Mouse (Mus musculus) erythroid progenitor cell, adult 5-6 weeks (primary cell): ENCODE results near the gene Ccar1. TPM values are rescaled to one million over a fixed set of nuclear protein-coding genes. Genes with fewer than 3 reads are reported as not detected.
"Not testable (repeated sequence)": the region's sequence is repeated elsewhere in the genome, so short reads cannot be mapped to it uniquely, and the experiment has no call there.

Experiments
- ATAC-seq: replicated peaks from 2 replicates; pipeline ENCODE4 v1.8.0; 2016; ENCODE audit warnings: moderate number of reproducible peaks, mild to moderate bottlenecking, moderate TSS enrichment, inconsistent platforms; ENCODE audit not compliant: poor library complexity, low FRiP score, severe bottlenecking
- total RNA-seq, 2 experiments: library from RNA; stranded (forward) in 1 of 2; stranded (reverse) in 1 of 2; fragments of 150-400 nt in 1 of 2; fragments of 186-747, 209-891 nt in 1 of 2; gene quantifications; 2 replicates each; pipeline versions ENCODE4 v1.2.3 to v1.2.4; 2015 to 2017; ENCODE audit warnings: low replicate concordance in 2 of 2

Ccar1 gene
- total RNA-seq (2015; ENCODE audit: low replicate concordance) (110 and 114 TPM in 2 replicates), total RNA-seq (2017; ENCODE audit: low replicate concordance) (126 and 172 TPM in 2 replicates)

DNA sequence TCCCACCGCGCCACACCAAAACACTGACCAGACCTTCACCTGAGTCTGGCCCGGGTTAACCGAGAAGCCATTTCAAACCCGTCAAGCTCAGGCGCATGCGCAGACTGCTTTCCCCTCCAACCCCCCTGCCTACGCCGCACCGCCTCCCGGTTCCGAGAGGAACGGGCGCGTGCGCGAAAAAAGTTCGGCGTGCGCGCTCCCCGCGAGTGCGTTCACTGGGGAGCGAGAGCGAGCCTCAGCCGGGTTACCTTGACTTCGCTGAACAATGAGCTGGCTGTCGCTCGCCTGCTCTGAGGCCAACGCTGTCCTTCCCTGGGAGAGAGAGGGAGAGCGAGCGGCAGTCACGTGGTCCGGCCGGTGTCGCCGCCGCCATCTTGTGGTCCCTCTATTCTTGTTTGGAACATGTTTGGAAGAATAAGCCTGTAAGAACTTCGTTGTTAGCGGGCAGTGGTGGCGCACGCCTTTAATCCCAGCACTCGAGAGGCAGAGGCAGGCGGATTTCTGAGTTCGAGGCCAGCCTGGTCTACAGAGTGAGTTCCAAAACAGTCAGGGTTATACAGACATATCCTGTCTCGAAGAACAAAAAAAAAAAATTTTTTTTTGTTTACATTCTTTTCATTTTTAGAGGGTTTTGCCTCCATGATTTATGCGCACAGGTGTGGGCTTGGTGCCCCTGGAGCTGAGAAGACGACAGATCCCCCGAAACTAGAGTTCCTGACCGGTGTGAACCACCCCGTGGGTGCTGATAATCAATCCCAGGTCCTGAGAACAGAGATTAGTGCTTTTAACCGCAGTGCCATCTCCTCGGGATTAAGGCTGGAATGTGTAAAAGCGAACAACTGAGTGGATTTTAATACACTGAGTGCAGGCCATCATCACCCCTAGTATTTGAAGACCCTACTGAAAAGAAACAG, at the start of gene Ccar1:
Gene Ccar1, minus strand, starts transcription at position 110 of the 914 bp plus-strand sequence.
- ATAC-seq = peak; percentile 98

DNA sequence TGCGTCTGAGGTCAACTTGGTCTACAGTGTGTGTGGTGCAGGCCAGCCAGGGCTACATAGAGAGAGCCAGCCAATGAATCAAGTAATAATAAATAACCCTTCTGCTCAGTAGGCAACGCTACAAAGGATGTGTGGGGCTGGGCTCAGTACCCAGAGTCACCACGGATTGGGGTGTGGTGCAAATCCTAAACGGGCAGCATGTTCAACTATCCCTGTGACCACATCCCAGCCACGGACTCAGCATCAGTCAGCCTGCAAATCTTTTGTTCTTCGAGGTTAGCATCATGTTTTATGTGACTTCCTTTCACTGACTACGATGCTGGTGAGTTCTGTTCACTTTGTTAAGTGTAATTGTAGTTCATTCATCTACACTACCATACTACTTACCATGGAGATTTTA, 48.6 kb upstream of the Ccar1 start:
- ATAC-seq = no peak

DNA sequence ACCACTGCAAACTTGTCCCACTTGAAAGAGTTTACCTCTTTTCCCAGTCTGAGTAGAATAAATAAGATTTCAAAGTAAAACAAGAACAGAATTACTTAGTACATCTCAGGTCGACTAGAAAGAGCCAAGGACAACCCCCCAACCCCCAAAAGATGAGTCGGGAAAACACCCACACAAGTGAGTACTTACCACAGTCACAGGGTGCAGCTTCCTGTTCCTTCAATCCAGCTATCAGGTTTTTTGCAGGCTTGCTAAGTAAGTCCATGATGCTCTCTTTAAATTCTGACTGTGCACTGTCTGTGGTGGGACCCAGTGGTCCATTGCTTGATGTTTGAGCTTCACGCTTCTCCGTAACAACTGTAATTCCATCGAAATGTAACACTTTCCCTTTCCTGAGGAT, 45.9 kb upstream of the Ccar1 start:
- no peak for ATAC-seq

DNA sequence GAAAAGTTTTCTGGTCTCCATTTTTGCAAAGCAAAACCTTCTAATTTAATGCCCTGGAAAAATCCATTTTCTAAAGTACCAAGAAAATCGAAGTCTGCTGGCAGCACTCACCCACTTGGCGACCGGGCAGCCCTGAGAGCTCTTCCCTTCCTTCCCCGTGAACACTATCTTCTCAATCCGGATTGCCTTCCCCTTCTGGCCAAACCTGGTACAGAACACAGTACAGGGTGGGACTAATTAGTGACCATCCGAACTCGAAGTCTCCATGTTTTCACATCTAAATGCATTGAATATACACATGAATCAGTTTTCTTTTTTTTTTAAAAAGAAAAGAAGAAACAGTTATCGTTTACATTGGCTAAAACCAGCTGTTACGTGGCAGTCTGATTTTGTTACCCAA, 40.7 kb upstream of the Ccar1 start:
- no peak for ATAC-seq

DNA sequence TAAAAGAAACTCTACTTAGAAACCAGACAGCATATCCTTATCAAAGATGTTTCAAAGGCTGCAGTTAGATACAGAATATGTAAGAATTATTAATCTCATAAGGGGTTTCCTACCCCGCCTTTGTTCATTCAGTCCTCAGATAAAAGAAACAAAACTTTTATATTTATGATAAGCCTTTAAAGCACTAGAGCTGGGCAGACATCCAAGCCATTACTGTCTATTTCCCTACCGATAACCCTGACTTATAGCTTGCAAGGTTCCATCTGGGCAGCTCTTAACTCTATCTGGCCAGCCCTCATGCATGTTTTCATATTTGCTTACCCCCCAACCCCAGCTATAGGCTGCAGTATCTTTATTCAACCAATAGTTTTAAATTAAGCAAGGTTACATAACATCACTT, 39.5 kb upstream of the Ccar1 start:
- ATAC-seq = no peak

DNA sequence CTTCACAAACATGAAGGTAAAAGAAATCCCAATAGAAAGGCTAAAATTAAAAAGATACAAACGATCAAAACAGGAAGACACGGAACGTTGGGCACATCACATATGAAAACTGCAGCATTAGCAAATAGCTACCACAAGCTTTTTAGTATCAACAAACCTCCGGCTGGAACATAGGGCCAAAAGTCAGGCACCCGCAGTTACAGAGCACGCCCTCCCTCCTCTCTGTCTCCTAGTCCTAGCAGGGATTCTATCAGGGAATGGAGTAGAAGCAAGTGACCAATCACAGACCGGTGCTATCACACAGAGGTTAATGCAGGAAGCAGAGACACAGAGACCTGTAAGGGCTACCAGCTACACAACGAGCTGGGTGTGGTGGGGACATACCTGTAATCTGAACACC, 32.4 kb upstream of the Ccar1 start:
- no peak for ATAC-seq

DNA sequence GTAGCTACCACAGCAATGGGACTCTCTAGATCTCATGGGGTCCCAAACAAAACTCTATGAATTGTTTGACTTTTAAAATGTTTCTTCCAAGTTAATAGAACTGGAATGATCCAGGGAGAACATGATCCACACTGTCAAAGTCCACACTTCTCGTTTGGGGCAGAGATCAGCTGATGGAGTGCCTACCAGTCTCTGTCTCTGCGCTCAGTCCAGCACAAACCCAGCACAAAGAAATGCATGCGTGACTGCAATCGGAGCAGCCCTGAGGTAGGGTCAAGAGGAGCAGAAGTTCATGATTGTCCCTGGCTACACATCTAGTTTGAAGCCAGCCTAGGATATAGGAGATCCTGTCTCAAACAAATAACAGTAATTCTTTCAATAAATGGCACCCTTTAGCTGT, 31.3 kb upstream of the Ccar1 start:
- ATAC-seq = no peak

DNA sequence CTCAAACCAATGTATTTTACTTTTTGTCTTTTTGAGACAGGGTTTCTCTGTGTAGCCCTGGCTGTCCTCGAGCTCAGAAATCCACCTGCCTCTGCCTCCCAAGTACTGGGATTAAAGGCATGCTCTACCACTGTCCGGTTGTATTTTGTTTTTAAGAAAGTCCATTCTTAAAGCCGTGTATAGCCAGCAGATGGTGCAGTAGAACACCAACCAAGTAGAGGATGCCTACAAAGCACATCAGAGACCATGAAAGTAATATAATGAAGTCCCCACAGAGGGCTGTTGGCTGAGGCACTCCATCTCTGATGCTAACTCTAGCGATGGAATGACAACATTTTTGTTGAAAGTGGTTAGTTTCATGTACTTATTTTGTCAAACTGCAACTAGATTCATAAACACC, 17.9 kb upstream of the Ccar1 start:
- ATAC-seq = no peak

DNA sequence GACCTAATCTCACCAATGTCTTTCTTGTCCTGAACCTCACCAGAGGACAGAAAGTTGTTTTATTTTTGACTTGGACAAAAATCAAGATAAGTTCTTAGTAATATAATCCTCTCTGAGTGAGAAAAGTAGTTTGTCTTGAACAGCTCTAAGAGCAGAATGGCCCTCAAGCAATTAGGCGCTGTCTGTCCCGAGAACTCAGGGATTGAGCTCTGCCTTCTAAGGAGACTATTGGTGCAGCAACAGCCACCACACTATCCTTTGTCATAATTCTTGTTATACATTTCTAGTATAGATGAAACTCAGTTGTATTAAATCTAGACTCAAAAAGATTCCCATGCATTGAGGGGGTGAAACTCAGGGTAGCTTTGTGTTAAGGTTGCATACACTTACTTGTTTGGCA, 16.7 kb upstream of the Ccar1 start:
- no peak for ATAC-seq

DNA sequence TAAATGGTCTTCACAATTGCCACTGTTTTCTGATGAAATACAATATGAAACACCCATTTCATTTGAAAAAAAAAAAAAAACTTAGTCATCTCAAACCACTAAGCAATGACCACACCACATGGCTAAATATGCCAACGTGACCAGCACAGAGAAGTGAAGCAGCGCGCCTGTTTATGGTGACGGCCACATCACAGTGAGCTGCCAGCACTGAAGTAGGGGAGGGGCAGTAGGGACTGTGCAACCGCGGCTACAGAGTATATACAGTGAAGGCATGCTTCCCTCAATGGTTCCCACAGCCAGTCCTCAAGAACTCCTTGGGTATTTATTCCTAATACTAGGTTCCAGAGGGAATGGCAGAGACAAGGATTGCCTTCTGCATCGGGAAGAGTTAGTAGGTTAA, 16.2 kb upstream of the Ccar1 start:
- ATAC-seq = no peak

DNA sequence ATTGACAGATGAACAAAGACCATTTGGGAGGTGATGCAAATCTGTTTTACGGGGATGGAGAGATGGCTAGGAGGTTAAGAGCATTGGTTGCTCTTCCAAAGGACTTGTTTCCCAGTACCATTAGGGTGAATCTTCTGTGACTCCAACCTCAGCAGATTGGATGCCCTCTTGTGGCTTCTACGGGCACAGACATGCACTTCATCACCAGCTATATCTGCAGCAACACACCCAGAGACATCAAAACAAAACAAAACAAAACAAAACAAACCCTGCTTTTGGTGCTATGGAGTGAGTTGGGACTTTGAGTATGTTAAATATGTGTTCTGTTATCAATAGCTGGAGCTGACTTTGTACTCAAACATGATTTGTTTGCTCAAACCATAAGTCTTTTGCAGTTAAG, 12.0 kb upstream of the Ccar1 start:
- ATAC-seq = no peak

DNA sequence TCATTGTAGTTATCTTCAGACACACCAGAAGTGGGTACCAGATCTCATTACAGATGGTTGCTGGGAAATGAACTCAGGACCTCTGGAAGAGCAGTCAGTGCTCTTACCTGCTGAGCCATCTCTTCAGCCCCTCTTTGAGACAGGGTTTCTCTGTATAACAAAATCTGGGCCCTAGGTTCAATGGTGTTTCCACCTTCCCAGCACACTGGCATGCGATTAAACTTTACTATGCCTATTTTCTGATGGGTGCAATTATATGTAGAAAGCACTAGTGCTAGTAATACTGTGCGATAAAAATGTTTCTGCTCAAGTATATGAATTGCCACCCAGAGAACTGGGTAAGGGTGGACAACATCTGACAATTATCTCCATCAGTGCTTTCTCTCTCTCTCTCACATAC, 11.2 kb upstream of the Ccar1 start:
- no peak for ATAC-seq

DNA sequence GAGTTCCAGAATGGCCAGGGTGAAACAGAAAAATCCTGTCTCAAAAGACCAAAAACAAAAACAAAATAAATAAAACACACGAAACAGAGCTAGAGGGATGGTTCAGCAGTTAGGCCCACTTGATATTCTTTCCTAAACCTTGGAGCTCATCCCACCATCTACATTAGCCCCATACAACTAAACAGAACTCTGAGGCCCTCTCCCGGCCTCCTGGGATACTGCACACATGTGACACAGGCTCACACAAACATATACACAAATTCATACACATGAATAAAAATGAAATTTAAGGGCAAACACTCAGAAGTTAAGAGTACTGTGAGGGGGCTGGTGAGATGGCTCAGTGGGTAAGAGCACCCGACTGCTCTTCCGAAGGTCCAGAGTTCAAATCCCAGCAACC, 2.1 kb upstream of the Ccar1 start:
- ATAC-seq = no peak

DNA sequence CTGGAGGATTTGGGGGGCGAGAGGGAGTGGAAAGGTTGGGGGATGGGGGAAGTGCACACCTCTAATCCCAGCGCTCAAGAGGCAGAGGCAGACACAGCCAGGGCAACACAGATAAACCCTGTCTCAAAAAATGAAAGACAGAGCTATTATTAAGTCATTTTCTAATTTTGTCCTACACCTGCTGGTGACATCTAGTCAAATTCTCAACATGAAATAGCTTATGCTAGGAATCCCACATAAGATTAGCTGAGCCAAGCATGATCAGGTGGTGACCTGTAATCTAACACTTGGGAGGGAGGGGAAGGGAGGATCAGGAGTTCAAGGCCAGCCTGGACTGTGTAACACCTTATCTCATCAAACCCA, 986 bp upstream of the Ccar1 start:
- no peak for ATAC-seq

DNA sequence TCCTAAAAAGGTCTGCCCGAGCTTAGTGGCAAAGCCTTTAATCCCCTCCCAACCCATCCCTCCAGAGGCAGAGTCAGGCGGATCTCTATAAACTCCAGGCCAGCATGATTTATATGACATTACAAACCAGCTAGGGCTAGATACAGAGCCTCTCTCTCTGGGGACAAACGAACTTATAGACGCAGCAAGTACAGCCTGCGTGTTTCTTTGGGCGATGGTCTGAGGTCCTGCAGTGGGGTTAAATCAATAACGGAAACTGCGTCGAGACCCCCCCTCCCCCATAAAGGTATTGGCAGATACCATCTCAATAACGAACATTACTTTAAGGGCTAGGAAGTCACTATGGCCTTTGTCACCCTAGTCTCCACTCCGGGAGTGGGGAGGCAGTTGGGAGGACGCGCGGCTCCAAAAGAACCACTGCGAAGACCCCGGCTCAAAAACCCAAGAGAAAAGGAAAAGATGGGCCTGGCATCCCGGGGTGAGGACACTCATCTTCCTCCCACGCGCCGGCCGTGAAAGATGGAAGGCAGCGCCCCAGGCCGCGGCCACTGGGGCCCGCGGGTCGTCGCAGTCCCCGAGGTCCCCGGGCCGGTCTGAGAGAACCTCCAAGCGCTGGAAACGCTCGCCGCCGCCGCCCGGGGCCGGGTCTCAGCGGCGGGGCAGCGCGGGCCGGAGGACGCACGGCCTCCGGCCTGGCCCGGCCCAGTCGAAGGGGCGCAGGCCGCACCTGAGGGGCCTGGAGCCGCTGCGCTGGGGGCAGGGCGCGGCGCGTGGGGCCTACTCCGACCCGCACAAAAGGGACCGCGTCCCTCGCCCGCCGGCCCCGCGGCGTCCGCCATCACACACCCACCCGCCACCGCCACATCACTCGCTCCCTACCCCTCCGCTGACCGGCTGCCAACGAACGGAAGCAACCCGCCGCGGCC, 572 bp downstream of the Ccar1 start:
- ATAC-seq = 0 out of 2 replicates have a peak, but pooled peaks have one; percentile 2

DNA sequence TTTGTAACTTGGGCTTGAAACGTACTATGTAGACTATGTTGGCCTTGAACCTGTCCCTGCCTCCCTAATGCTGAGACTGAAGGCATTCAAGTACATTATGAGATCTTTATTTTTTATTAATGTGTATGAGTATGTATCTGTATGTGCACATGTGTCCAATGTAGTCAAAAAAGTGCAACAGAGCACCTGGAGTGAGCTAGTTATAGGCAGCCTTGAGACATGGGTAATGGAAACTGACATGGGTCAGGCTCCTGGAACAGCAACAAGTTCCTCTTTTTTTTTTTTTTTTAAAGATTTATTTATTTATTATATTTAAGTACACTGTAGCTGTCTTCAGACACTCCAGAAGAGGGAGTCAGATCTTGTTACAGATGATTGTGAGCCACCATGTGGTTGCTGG, 10.3 kb downstream of the Ccar1 start:
- ATAC-seq = not testable (repeated sequence)

DNA sequence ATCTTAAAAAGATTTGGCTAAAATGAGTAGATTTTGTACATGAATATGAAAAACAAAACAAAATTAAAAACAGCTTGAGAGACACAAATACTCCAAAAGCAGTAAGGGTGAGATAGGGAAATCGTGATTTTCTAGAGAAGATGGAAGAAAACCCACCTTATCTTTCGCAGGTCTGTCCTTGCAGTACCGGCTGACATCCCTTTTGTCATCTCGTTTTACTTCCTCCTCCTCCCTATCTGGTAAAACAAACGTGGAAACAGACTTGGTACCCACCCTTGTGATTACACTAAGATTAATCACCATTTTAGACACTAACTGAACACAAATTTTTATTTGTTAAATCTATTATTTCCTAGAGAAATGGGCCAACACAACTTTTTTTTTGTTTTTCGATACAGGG, 41.3 kb downstream of the Ccar1 start:
- ATAC-seq = no peak

DNA sequence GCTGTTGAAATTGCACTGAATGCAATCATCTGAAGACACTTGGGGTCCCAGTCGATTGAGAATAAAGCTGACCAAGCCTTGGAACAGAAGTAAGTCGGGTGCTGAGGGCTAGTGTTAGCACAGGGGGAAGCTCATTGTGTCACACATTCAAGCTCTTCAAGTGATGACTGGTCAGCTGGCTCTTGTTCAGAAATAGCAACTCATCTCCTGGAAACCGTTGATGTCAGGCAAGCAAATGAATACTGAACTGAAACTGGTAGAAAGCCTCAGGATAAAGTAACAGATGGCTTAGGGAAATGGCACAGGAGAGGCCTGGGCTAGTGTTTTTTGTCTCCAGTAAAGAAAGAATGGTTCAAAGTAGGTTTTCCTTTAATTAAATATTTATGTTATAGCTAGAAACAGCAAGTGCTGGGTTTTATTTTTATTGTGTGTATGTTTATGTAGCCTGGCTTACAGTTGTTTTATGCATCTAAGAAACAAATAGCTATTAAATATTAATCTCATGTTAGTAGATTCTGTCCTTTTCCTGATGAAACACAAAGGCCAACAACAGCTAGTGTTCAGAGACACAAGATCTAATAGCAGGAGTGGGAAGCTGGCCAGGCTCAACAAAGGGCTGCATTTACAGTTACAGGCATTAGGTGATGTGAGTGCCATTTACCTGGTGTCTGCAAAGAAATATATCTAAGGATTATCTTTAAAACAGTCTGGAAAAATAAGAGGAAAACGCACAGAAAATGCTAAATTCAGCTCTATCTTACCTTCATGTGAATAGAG, 51.9 kb downstream of the Ccar1 start:
- ATAC-seq = no peak

DNA sequence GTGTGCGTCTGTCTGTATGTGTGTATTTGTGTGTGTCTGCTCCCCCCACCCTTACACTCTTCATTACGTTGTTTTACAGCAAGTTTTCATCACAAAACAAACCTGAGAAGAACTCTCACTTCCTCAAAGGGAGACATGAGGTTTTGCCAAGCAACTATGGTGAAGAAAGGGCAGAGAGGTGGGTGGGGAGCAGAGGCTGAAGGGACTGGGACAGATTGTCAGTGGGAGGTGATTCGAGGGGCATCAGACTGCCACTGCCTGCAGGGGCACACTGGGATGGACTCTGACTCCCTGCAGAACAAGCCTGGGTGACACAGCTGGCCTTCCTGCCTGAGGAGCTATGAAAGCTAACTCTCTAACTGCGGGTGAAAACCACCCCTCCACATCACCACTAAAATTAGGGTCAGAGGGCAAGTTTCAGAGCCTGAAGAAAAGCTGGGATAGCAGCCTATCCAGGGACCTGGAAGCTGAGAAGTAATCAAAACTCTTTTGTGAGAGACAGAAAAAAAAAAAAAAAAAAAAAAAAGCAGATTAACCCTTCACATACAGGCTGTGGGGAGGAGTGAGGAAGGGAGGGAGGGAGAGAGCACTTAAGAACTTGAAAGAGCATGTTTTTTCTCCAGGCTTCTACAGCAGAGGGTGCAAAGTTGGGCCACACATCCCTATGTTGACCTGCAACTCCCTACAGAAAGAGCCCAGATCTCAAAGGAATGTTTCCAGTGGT, 55.0 kb downstream of the Ccar1 start:
- ATAC-seq = no peak
